Mouse (Mus musculus) stomach, embryonic 16.5 days (tissue): Measurements from ENCODE around the gene Letm1. TPM values are rescaled to one million over a fixed set of nuclear protein-coding genes. Genes with fewer than 3 reads are reported as not detected.

Source experiments
- ATAC-seq: fragments of 200-750 bp; cut with Nextera tagmentation; 2 replicates; pipeline ENCODE4 v1.8.0; 2017; ENCODE audit warnings: moderate number of reproducible peaks, moderate TSS enrichment; ENCODE audit not compliant: insufficient read depth, low FRiP score
- H3K27ac ChIP-seq: fragments of 300-500 bp; sonication (generic); 2 replicates; pipeline ENCODE4 v1.5.1; 2014; ENCODE audit warnings: low read length
- H3K27me3 ChIP-seq: fragments of 300-500 bp; sonication (generic); 2 replicates; pipeline ENCODE4 v1.6.1; 2014; ENCODE audit warnings: low read length, control low read depth, mixed read lengths; ENCODE audit not compliant: control insufficient read depth, insufficient read depth
- H3K36me3 ChIP-seq: fragments of 300-500 bp; sonication (generic); 2 replicates; pipeline ENCODE4 v1.6.1; 2014; ENCODE audit warnings: low read length; ENCODE audit not compliant: control insufficient read depth, insufficient read depth
- H3K4me1 ChIP-seq: fragments of 300-500 bp; sonication (generic); 2 replicates; pipeline ENCODE4 v1.6.1; 2014; ENCODE audit warnings: low read length, control low read depth, mixed read lengths; ENCODE audit not compliant: control insufficient read depth, insufficient read depth
- H3K4me2 ChIP-seq: fragments of 300-500 bp; sonication (generic); 2 replicates; pipeline ENCODE4 v1.6.1; 2014; ENCODE audit warnings: low read depth, low read length, mixed read lengths
- H3K4me3 ChIP-seq: fragments of 300-500 bp; sonication (generic); replicated peaks from 2 replicates; pipeline ENCODE4 v1.5.1; 2014; ENCODE audit warnings: mild to moderate bottlenecking, low read length
- H3K9ac ChIP-seq: fragments of 300-500 bp; sonication (generic); 2 replicates; pipeline ENCODE4 v1.6.1; 2014; ENCODE audit warnings: low read length
- H3K9me3 ChIP-seq: fragments of 300-500 bp; sonication (generic); replicated peaks from 2 replicates; pipeline ENCODE4 v1.6.1; 2016; ENCODE audit warnings: low read length, control low read depth; ENCODE audit not compliant: control insufficient read depth
- WGBS: fragments of 180-500 bp; shearing (Covaris S2); extraction: QIAGEN DNeasy Blood & Tissue Kit; methylation state at CpG from one replicate; pipeline ENCODE4 v1.1.7; 2014; 5-methylcytosine and 5-hydroxymethylcytosine counted together
- polyA plus RNA-seq: library from polyadenylated mRNA; unstranded; fragments of >200 nt; fragmentation: Nextera tagmentation; extraction: Ambion mirVana; gene quantifications from 2 replicates; pipeline ENCODE4 v1.2.1, GENCODE M21; 2015

Letm1 gene
- polyA plus RNA-seq, 1 experiment from 2014 or later = 35.3 TPM

GRCm38 (mm10) chr5:33731051-33731450 is 51.6 kb downstream of the Letm1 start:
- no peaks in the 10 kb centered on the region for H3K27me3 ChIP-seq
- no peaks in the 10 kb centered on the region for H3K9me3 ChIP-seq
- H3K9ac ChIP-seq = no peak overlapping the region
- peaks cover 6% of the 10 kb centered on the region; the same call in 1 of the 2 replicates for H3K36me3 ChIP-seq
- H3K4me1 ChIP-seq = peaks cover 2% of the 10 kb centered on the region
- H3K4me3 ChIP-seq = no peak overlapping the region
- no peak overlapping the region for H3K27ac ChIP-seq
- ATAC-seq = no peak
- no peak overlapping the region for H3K4me2 ChIP-seq
- 70% methylated on average over 21 of the region's 21 CpGs for WGBS

GRCm38 (mm10) chr5:33730516-33730915 is 52.1 kb downstream of the Letm1 start:
- no peak overlapping the region for H3K9ac ChIP-seq
- WGBS = 57% methylated on average over 5 of the region's 5 CpGs
- H3K4me1 ChIP-seq = peaks cover 8% of the 10 kb centered on the region
- H3K27ac ChIP-seq = no peak overlapping the region
- peaks cover 6% of the 10 kb centered on the region; the same call in 1 of the 2 replicates for H3K36me3 ChIP-seq
- H3K27me3 ChIP-seq = no peaks in the 10 kb centered on the region
- H3K4me3 ChIP-seq = no peak overlapping the region
- no peak overlapping the region for H3K4me2 ChIP-seq
- no peaks in the 10 kb centered on the region for H3K9me3 ChIP-seq
- ATAC-seq = no peak

DNA sequence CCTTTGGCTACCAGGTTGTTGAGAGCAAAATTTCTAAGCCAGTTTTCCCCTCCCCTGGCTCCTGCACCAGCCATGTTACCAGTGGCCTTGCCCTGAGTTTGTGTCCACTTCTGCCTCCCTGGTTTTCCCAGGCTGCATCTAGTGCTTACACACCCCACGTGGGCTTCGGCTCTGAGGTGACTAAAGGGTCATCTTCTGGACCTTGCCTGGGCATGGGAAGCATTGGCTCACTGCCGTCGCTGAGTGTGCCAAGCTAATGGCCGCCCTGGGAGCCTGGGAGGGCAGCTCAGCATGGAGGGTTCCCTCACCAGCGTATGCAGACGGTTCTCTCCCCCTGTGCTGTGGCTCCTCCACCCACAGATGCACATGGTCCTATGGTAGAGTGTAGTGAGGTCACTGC is 53.8 kb downstream of the Letm1 start:
- 0 out of 2 replicates have a peak, but pooled peaks cover 4% of the 10 kb centered on the region for H3K27me3 ChIP-seq
- no peak overlapping the region for H3K27ac ChIP-seq
- ATAC-seq = no peak
- no peak overlapping the region for H3K4me2 ChIP-seq
- H3K4me1 ChIP-seq = peaks cover 11% of the 10 kb centered on the region
- WGBS = 86% methylated on average over 7 of the region's 7 CpGs
- peaks cover 2% of the 10 kb centered on the region; the same call in 1 of the 2 replicates for H3K36me3 ChIP-seq
- no peak overlapping the region for H3K4me3 ChIP-seq
- H3K9me3 ChIP-seq = no peaks in the 10 kb centered on the region
- no peak overlapping the region for H3K9ac ChIP-seq

DNA sequence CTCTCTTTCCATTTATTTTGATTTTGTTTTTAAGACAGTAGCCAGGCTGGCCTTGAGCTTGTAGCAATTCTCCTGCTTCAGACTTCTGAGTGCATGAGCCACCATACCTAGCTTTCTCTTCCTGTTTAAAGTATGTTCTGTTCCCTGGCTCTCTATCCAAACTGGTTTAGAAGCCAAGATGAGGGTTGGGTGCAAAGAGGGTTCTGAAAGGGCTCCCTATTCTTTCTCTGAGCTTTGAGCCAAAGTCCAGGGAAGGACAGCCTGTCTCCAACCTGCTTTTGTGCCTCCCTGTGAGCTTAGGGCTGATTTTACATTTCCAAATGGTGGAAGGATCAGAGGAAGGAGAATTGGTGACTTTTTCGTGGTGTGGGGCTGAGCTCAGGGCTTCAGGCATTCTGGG is 55.7 kb downstream of the Letm1 start:
- Histone ChIP-seq H3K36me3 (no peaks in the 10 kb centered on the region), H3K9ac (no peak overlapping the region), H3K4me2 (no peak overlapping the region), H3K9me3 (no peaks in the 10 kb centered on the region), H3K27me3 (0 out of 2 replicates have a peak, but pooled peaks cover 6% of the 10 kb centered on the region), H3K4me3 (no peak overlapping the region), H3K4me1 (peaks cover 14% of the 10 kb centered on the region), H3K27ac (no peak overlapping the region)
- 72% methylated on average over 1 of the region's 1 CpGs for WGBS
- ATAC-seq = no peak

DNA sequence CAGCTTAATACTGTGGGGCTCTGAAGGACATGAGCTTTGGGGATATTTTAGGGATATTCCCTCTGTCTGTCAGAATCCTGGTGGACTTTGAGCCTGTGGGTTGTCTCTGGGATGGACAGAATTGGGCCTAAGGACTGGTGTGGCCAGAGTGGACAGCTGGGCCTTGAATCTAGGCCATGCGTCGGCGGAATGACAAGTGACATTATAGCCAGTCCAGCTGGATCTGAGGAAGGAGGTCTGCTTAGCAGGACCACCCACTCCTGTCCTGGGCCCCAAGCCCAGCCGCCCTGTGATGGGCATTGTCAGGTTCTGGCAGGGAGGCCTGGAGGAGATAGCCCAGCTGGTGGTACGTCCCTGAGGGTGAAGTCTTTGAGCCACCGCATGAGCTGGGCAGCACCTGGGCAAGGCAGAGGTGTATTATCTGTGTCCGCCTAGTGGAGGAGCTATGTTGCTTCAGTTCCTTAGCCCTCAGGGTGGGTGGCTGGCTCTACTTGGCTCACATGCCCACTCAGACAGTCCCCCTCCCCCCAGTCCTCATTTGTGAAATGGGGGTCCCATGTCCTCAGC is 56.5 kb downstream of the Letm1 start:
- Histone ChIP-seq H3K9me3 (no peaks in the 10 kb centered on the region), H3K36me3 (no peaks in the 10 kb centered on the region), H3K4me2 (peak overlapping the region; percentile 94; the same call in 1 of the 2 replicates), H3K4me1 (peaks cover 17% of the 10 kb centered on the region), H3K27me3 (0 out of 2 replicates have a peak, but pooled peaks cover 6% of the 10 kb centered on the region), H3K4me3 (no peak overlapping the region), H3K27ac (no peak overlapping the region), H3K9ac (no peak overlapping the region)
- WGBS = 70% methylated on average over 7 of the region's 7 CpGs
- ATAC-seq = no peak

DNA sequence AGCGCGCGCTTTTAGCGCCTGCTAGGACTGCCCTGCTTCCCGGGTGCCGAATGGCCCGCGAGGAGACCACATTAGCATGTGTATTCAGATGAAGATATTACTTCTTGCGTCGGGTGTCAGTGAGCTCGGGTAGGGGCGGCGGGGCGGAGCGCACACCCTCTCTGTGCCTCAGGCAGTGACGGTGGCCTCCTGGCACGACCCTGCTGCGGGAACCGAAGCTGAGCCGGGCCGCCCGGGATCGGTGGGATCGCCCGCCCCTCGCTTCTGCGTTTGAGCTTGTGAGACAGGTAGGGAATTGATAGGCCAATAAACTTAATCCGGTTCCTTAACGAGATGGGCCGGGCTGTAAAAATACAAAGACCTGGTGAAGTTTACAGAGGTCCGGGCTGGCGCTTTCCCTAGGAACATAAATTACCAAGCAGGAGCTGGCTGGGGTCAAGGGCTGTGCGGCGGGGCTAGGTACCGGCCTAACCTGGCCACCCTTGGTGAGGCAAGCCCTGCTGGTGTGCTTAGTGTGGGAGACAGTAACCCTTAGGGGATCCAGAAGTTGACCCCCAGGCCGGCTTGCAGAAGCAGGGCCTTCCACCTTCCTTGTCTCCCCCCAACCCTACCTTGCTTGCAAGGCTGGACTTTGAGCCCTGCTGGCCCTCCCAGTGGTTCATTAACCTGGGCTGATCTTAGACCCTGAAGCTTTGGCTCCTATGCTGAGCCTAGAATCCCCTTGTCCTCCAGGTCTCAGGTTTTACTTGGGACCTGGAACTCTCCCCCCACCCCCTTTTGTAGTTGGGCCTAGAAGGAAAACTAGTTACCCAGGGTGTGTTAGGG is 58.8 kb downstream of the Letm1 start:
- Histone ChIP-seq H3K9ac (peak overlapping the region; percentile 77), H3K4me2 (peak overlapping the region; percentile 94), H3K4me1 (peaks cover 21% of the 10 kb centered on the region), H3K27ac (peak overlapping the region; percentile 38), H3K27me3 (0 out of 2 replicates have a peak, but pooled peaks cover 6% of the 10 kb centered on the region), H3K4me3 (peak overlapping the region; percentile 58), H3K36me3 (no peaks in the 10 kb centered on the region), H3K9me3 (no peaks in the 10 kb centered on the region)
- WGBS = 17% methylated on average over 36 of the region's 36 CpGs
- no peak for ATAC-seq

DNA sequence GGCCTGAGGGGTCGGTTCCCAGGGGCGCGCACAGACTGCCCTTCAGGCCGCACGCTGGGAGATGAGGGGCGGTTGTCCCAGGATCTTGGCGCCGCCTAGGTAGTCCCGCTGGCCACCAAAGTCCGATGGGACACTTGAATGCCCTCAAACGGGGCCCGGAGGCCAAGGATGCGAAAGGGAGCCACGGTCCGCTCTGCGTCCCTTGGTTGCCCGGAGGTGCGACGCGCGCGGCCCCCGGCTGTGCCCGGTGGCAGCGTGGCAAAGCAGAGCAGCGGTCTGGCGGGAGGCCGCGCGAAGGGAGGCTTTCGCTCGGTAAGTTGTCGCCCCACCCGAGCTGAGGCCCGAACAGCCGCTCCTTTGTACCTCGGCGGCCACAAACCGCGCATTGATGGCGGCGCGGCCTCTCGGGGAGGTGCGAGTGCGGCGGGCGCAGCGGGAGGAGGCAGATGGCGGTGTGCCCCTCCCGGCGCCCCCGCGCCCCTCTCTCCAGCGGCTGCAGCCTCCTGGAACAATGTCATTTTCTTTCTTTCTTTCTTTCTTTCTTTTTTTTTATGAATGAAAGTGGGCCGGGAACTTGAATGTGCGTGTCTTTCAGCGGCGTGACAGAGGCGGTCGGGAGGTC is 59.5 kb downstream of the Letm1 start:
- under 1% methylated on average over 60 of the region's 61 CpGs for WGBS
- no peaks in the 10 kb centered on the region for H3K9me3 ChIP-seq
- H3K9ac ChIP-seq = peak overlapping the region; percentile 77
- H3K36me3 ChIP-seq = no peaks in the 10 kb centered on the region
- peak overlapping the region; percentile 38 for H3K27ac ChIP-seq
- 0 out of 2 replicates have a peak, but pooled peaks cover 6% of the 10 kb centered on the region for H3K27me3 ChIP-seq
- ATAC-seq = no peak
- peaks cover 21% of the 10 kb centered on the region for H3K4me1 ChIP-seq
- H3K4me2 ChIP-seq = peak overlapping the region; percentile 94
- peak overlapping the region; percentile 58 for H3K4me3 ChIP-seq

DNA sequence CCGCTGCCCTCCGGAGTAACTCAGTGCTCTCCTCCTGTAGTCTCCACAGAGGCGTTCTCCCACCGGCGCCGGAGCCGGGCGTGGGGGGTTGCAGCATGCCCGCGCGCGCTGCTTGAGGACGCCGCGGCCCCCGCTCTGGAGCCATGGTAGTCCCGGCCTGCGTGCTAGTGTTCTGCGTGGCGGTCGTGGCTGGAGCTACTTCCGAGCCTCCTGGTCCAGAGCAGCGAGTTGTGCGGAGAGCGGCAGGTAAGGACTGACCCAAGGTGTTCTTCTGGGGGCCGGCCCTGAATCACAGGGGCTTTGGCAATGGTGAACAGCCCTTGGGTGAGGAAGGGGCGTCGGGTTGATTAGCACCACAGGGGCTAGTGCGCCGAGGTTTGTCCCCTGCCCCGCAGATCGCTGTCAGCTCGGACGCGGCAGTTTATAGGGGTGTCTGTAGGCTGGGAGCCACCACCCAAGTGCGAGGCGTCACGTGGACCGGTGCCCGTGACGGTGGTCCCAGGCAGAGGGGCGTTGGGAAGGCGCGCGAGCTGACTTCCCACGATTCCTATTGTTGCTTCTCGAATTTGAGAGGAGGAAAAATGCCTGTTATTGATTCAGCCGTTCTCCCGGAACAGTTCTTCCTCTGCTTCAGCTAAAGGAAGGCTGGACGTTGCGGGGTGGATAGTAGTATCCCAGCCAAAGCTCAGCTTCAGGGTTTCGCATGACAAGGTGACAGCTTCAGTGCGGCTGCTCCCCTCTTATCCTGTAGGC is 60.2 kb downstream of the Letm1 start:
- no peak for ATAC-seq
- Histone ChIP-seq H3K9me3 (no peaks in the 10 kb centered on the region), H3K27ac (peak overlapping the region; percentile 83), H3K36me3 (no peaks in the 10 kb centered on the region), H3K9ac (peak overlapping the region; percentile 77), H3K4me1 (peaks cover 21% of the 10 kb centered on the region), H3K4me3 (peak overlapping the region; percentile 58), H3K27me3 (0 out of 2 replicates have a peak, but pooled peaks cover 6% of the 10 kb centered on the region), H3K4me2 (peak overlapping the region; percentile 94)
- WGBS = under 1% methylated on average over 53 of the region's 53 CpGs
